Mouse (Mus musculus) lung, adult 10 weeks (tissue): ENCODE measurements around the gene Rpusd2. TPM values are rescaled to one million over a fixed set of nuclear protein-coding genes. Genes with fewer than 3 reads are reported as not detected.

Source experiments
- polyA plus RNA-seq: library from polyadenylated mRNA; stranded (reverse); fragments of 350-450 nt; fragmentation: Illumina TruSeq; extraction: RNeasy Lipid Tissue Mini Kit (QIAGEN cat#74804); gene quantifications from one replicate; pipeline ENCODE4 v1.2.3, GENCODE M21; 2014; ENCODE audit warnings: low read depth, low replicate concordance; ENCODE audit not compliant: insufficient read depth

Rpusd2 gene
- polyA plus RNA-seq = 1.1 TPM

DNA sequence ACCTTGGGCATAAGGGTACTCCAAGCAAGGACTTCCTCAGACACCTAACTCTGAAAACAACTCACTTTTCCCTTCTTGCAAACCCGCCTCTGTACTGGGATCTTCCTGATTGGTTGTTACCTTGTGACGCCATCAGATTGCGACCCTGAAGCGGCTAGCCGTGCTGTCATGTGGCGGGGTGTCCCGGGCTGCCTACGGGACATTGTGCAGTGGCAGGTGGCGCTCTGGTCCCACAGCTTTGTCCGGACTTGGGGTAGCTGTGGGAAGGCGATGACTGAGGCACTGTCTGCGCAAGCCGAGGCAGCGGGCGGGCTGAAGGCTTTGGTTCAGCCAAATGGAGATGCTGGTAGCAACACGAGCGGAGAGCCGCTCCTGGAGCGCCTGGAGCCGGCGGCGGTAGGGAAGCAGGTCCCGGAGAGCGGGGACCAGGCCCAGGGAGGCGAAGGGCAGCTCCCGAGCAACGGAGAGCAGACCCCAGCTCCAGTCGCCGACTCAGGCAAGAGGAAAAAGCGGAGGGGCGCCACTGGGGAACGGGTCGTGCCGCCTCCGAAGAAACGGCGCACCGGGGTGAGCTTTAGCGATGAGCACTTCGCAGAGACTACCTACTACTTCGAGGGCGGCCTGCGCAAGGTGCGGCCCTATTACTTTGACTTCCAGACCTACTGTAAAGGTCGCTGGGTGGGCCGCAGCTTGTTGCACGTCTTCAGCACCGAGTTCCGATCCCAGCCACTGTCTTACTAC lies at the start of gene Rpusd2:
TSS of gene Rpusd2 (plus strand) at position 135 of the 741 bp plus-strand sequence.

DNA sequence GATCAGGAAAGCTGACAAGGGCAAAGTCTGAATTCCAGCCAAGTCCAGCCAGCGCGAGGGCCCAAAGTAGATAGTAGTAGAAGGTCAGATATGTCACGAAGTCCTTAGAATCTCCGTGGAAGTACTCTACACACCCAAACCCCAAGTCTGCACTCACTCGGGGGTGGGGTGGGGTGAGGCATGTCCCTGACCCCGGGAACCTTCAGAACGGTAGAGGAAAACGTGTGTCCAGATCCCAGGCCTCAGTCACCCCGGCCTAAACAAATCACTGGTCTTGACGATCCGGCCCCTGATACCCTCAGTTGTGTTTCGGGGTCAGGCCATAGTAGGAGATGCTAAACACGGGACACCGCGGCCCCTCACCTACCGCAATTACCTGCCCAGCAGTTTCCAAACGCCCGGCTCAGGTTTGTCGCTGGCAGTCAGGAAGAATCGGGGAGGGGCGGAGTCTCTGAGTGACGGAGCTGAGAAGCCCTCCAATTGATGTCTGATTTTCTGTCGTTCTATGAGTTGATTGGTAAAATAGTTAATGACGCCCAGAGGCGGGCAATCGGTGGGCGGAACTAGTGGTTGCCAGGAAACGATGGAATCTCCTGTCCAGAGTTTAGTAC lies 5.5 kb upstream of the Rpusd2 start, which contains the start of gene Ccdc32:
TSS of gene Ccdc32 (minus strand) at position 453 of the 611 bp plus-strand sequence.

DNA sequence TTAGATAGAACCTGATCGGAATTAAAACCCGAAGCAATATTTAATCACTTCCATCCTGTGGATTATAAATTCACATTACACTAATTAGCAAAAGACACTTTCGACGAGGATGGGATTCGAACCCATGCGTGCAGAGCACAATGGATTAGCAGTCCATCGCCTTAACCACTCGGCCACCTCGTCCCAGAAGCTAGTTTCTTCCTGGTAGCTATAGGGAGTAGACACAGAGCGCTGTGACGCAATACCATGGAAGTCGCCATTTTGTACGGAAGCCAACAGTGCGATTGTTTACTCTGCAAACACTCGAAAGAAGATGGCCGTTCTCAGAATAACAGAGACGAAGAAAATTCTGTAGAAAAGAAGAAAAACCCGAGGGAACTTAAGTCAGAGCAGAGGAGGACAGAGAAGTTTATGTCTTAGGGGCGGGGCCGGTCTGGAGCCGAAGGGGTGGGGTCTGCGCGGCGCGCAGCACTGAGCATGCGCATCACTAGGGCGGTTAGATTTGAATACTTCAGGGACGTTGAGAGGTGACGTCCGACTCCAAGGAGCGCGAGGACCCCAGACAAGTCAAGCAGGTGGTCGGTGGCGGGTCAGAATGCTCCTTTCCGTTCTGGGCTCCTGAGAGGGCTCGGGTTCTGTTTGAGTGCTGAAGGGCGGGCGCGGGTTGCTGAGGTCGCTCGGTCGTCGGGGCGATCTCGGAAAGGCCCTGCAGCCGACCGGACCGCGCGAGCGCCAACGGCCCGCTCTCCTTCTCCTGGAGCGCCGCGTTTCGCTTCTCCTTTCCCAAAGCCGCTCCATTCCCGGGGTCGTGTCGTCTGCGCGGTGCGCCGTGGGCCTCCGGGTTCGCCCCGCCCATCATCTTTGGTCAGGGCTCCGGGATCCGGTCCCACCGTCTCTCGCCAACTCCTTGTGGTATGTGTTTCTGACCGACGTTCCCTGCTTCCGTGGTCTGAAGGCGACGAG lies 12.3 kb downstream of the Rpusd2 start, which contains the start of gene Knl1:
TSS of gene Knl1 (plus strand) at position 471 of the 963 bp plus-strand sequence.

Other genes with a start within 250 kb of the Rpusd2 start
- gene Knstrn, start 220.8 kb upstream of the Rpusd2 start, polyA plus RNA-seq = 1.7 TPM
- 57.5 TPM for gene Ivd, start 172.8 kb upstream of the Rpusd2 start, polyA plus RNA-seq
- gene Bahd1, start 134.4 kb upstream of the Rpusd2 start, polyA plus RNA-seq = 8.7 TPM
- gene Chst14, start 108.3 kb upstream of the Rpusd2 start, polyA plus RNA-seq = 10.3 TPM
- 14.1 TPM for gene Ccdc32, start 5.4 kb upstream of the Rpusd2 start, polyA plus RNA-seq
- gene Knl1, start 12.3 kb downstream of the Rpusd2 start, polyA plus RNA-seq = 0.06 TPM
- gene Rad51, start 78.0 kb downstream of the Rpusd2 start, polyA plus RNA-seq = 0.85 TPM
- 20.4 TPM for gene Rmdn3, start 122.2 kb downstream of the Rpusd2 start, polyA plus RNA-seq
- gene Gchfr, start 133.0 kb downstream of the Rpusd2 start, polyA plus RNA-seq = 5.3 TPM
- gene Gm14137, start 139.7 kb downstream of the Rpusd2 start, polyA plus RNA-seq = not detected
- 17.0 TPM for gene Zfyve19, start 173.8 kb downstream of the Rpusd2 start, polyA plus RNA-seq
- gene Dnajc17, start 174.0 kb downstream of the Rpusd2 start, polyA plus RNA-seq = 13.5 TPM
- gene Ppp1r14d, start 195.1 kb downstream of the Rpusd2 start, polyA plus RNA-seq = 5.5 TPM
- gene Spint1, start 202.6 kb downstream of the Rpusd2 start, polyA plus RNA-seq = 27.2 TPM
- gene Rhov, start 236.5 kb downstream of the Rpusd2 start, polyA plus RNA-seq = 1.7 TPM